Mouse (Mus musculus) embryonic facial prominence, embryonic 13.5 days (tissue): ENCODE measurements around the gene Eif6. TPM values are rescaled to one million over a fixed set of nuclear protein-coding genes. Genes with fewer than 3 reads are reported as not detected.

Experiments used
- ATAC-seq: fragments of 200-750 bp; cut with Nextera tagmentation; 2 replicates; pipeline ENCODE4 v1.8.0; 2017; ENCODE audit warnings: low read depth; ENCODE audit not compliant: insufficient number of reproducible peaks, insufficient read depth, low FRiP score, low TSS enrichment
- H3K27ac ChIP-seq: fragments of 300-500 bp; sonication (generic); 2 replicates; pipeline ENCODE4 v1.5.1; 2015; ENCODE audit warnings: moderate library complexity, mild to moderate bottlenecking, inconsistent platforms
- H3K27me3 ChIP-seq: fragments of 300-500 bp; sonication (generic); 2 replicates; pipeline ENCODE4 v1.6.1; 2015; ENCODE audit warnings: mild to moderate bottlenecking, inconsistent platforms
- H3K36me3 ChIP-seq: fragments of 300-500 bp; sonication (generic); 2 replicates; pipeline ENCODE4 v1.6.1; 2015; ENCODE audit warnings: mild to moderate bottlenecking, inconsistent platforms
- H3K4me1 ChIP-seq: fragments of 300-500 bp; sonication (generic); 2 replicates; pipeline ENCODE4 v1.6.1; 2015; ENCODE audit warnings: inconsistent platforms
- H3K4me2 ChIP-seq: fragments of 300-500 bp; sonication (generic); 2 replicates; pipeline ENCODE4 v1.6.1; 2015; ENCODE audit warnings: moderate library complexity, mild to moderate bottlenecking, inconsistent platforms
- H3K4me3 ChIP-seq: fragments of 300-500 bp; sonication (generic); 2 replicates; pipeline ENCODE4 v1.5.1; 2015; ENCODE audit warnings: mild to moderate bottlenecking, inconsistent platforms
- H3K9ac ChIP-seq: fragments of 300-500 bp; sonication (generic); 2 replicates; pipeline ENCODE4 v1.6.1; 2015; ENCODE audit warnings: mild to moderate bottlenecking, inconsistent platforms
- H3K9me3 ChIP-seq: fragments of 300-500 bp; sonication (generic); 2 replicates; pipeline ENCODE4 v1.6.1; 2016; ENCODE audit warnings: inconsistent platforms
- WGBS: fragments of 180-500 bp; shearing (Covaris S2); methylation state at CpG from one replicate; pipeline ENCODE4 v1.1.7; 2015; ENCODE audit warnings: mixed read lengths; 5-methylcytosine and 5-hydroxymethylcytosine counted together
- polyA plus RNA-seq: library from polyadenylated mRNA; unstranded; fragments of >200 nt; fragmentation: Nextera tagmentation; extraction: Ambion mirVana; gene quantifications from 2 replicates; pipeline ENCODE4 v1.2.1, GENCODE M21; 2015

Gene Eif6
- polyA plus RNA-seq, 1 experiment from 2014 or later: 201 TPM

DNA sequence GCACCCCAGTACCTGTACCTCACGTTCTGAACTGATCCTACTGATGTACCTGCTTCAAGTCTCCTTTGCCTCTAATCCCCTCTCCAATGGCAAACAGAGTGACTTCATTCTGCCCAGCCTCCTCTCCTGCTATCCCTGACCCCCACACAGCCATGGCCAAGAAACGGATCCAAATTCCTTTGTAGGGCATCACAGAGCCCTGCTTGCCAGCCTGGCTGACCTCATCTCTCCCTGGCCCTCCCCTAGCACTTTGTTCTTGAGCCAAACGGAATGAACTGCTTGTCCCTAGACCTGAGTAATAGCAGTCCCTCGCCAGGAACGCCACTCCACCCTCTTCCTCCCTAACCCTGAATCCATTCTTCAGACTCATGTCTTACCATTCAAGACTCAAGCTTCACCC lies 20.2 kb downstream of the Eif6 start:
- Histone ChIP-seq H3K9me3 (no peaks in the 10 kb centered on the region), H3K9ac (no peak overlapping the region), H3K4me1 (no peaks in the 10 kb centered on the region), H3K4me3 (no peak overlapping the region), H3K27me3 (no peaks in the 10 kb centered on the region), H3K4me2 (no peak overlapping the region), H3K36me3 (no peaks in the 10 kb centered on the region), H3K27ac (no peak overlapping the region)
- WGBS: 72% methylated on average over 5 of the region's 5 CpGs
- no peak for ATAC-seq

- ATAC-seq: no peak
- H3K4me1 ChIP-seq: no peaks in the 10 kb centered on the region
- no peaks in the 10 kb centered on the region for H3K36me3 ChIP-seq
- H3K4me3 ChIP-seq: no peak overlapping the region
- no peak overlapping the region for H3K27ac ChIP-seq
- no peaks in the 10 kb centered on the region for H3K9me3 ChIP-seq
- WGBS: 79% methylated on average over 6 of the region's 6 CpGs
- H3K4me2 ChIP-seq: no peak overlapping the region
- H3K9ac ChIP-seq: no peak overlapping the region
- no peaks in the 10 kb centered on the region for H3K27me3 ChIP-seq
Observed at GRCm38 (mm10) chr2:155805925-155806255, 20.8 kb downstream of the Eif6 start.

DNA sequence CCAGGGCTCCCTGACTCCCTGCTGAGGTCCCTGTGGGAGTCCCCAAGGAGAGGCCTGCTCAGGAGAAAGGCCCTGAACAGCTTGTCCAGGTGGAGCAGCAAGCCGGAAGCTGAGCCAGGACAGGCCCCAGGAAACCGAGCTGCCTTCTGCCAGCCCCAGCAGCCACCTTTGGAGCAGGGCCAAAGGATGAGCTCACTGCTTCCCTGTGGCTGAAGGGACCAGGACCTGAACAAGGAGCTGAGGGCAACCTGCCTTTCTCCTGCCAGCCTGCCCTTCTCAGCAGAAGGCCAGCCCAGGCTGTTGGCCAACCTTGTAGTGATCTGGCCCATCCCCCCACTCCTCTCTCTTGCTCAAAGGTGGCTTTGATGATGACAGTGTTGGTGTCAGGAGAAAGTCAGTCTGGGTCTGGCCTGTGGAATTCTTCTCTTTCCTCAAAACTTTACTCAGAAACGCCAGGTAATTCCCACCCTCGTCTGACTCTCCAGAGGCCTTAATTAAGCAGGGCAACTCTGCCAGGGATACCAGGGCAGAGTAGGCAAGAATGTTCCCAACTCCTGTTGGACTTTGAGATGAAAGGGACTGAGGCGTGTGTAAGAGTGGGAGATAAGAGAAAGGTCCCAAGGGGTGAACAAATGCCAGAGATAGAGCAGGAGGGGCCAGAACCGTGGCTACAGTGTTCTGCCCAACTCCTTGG lies 21.3 kb downstream of the Eif6 start:
- Histone ChIP-seq H3K27ac (no peak overlapping the region), H3K4me1 (no peaks in the 10 kb centered on the region), H3K36me3 (no peaks in the 10 kb centered on the region), H3K9me3 (no peaks in the 10 kb centered on the region), H3K4me2 (no peak overlapping the region), H3K4me3 (no peak overlapping the region), H3K9ac (no peak overlapping the region), H3K27me3 (no peaks in the 10 kb centered on the region)
- ATAC-seq: no peak
- WGBS: 63% methylated on average over 6 of the region's 6 CpGs

GRCm38 (mm10) chr2:155804053-155804452 lies 22.7 kb downstream of the Eif6 start:
- Histone ChIP-seq H3K4me2 (no peak overlapping the region), H3K4me1 (no peaks in the 10 kb centered on the region), H3K36me3 (no peaks in the 10 kb centered on the region), H3K4me3 (no peak overlapping the region), H3K9me3 (no peaks in the 10 kb centered on the region), H3K9ac (no peak overlapping the region), H3K27me3 (no peaks in the 10 kb centered on the region), H3K27ac (no peak overlapping the region)
- WGBS: 75% methylated on average over 5 of the region's 5 CpGs
- ATAC-seq: no peak

DNA sequence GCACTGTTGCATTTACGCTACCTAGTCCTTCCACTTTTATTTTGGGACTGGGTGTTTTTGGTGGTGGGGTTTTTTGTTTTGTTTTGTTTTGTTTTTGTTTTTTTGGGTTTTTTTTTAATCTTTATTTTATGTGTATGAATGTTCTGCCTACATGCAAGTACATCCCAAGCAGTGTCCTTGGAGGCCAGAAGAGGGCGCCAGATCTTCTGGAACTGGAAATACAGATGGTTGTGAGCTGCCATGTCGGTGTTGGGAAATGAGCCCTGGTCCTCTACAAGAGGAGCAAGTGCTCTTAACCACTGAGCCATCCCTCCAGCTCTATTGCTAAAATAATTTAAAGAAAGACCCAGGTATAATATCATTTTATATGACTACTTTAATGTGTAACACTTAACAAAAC lies 24.0 kb downstream of the Eif6 start:
- no peaks in the 10 kb centered on the region for H3K4me1 ChIP-seq
- H3K4me2 ChIP-seq: no peak overlapping the region
- no peak overlapping the region for H3K9ac ChIP-seq
- H3K27me3 ChIP-seq: no peaks in the 10 kb centered on the region
- WGBS: 49% methylated on average over 3 of the region's 3 CpGs
- H3K9me3 ChIP-seq: no peaks in the 10 kb centered on the region
- H3K4me3 ChIP-seq: no peak overlapping the region
- H3K36me3 ChIP-seq: no peaks in the 10 kb centered on the region
- no peak for ATAC-seq
- no peak overlapping the region for H3K27ac ChIP-seq

- 54% methylated on average over 3 of the region's 3 CpGs for WGBS
- Histone ChIP-seq H3K4me1 (no peaks in the 10 kb centered on the region), H3K9ac (no peak overlapping the region), H3K36me3 (no peaks in the 10 kb centered on the region), H3K4me3 (no peak overlapping the region), H3K27ac (no peak overlapping the region), H3K4me2 (no peak overlapping the region), H3K27me3 (no peaks in the 10 kb centered on the region), H3K9me3 (no peaks in the 10 kb centered on the region)
- no peak for ATAC-seq
Observed at GRCm38 (mm10) chr2:155798613-155799012, 28.1 kb downstream of the Eif6 start.

GRCm38 (mm10) chr2:155794674-155795445 lies 31.9 kb downstream of the Eif6 start:
- ATAC-seq: no peak

GRCm38 (mm10) chr2:155792899-155793298 lies 33.8 kb downstream of the Eif6 start:
- H3K4me2 ChIP-seq: peak overlapping the region; percentile 35
- no peak for ATAC-seq
- no peaks in the 10 kb centered on the region for H3K27me3 ChIP-seq
- H3K9ac ChIP-seq: no peak overlapping the region
- WGBS: 25% methylated on average over 12 of the region's 12 CpGs
- no peak overlapping the region for H3K27ac ChIP-seq
- no peaks in the 10 kb centered on the region for H3K4me1 ChIP-seq
- no peaks in the 10 kb centered on the region for H3K9me3 ChIP-seq
- no peaks in the 10 kb centered on the region for H3K36me3 ChIP-seq
- H3K4me3 ChIP-seq: no peak overlapping the region

More at GRCm38 (mm10) chr2:155794674-155795445, 31.9 kb downstream of the Eif6 start:
- Histone ChIP-seq H3K4me3 (no peak overlapping the region), H3K9ac (no peak overlapping the region), H3K36me3 (no peaks in the 10 kb centered on the region), H3K27me3 (no peaks in the 10 kb centered on the region), H3K27ac (no peak overlapping the region), H3K4me1 (no peaks in the 10 kb centered on the region), H3K9me3 (no peaks in the 10 kb centered on the region), H3K4me2 (no peak overlapping the region)
- WGBS: 90% methylated on average over 12 of the region's 12 CpGs

- Histone ChIP-seq H3K4me1 (no peaks in the 10 kb centered on the region), H3K9me3 (no peaks in the 10 kb centered on the region), H3K27me3 (no peaks in the 10 kb centered on the region), H3K27ac (no peak overlapping the region), H3K4me2 (no peak overlapping the region), H3K36me3 (no peaks in the 10 kb centered on the region), H3K4me3 (no peak overlapping the region), H3K9ac (no peak overlapping the region)
- no peak for ATAC-seq
- WGBS: 77% methylated on average over 18 of the region's 18 CpGs
Observed at GRCm38 (mm10) chr2:155787949-155788931, 38.5 kb downstream of the Eif6 start.

- H3K36me3 ChIP-seq: no peaks in the 10 kb centered on the region
- no peaks in the 10 kb centered on the region for H3K9me3 ChIP-seq
- no peaks in the 10 kb centered on the region for H3K4me1 ChIP-seq
- no peak overlapping the region for H3K9ac ChIP-seq
- no peaks in the 10 kb centered on the region for H3K27me3 ChIP-seq
- WGBS: 70% methylated on average over 5 of the region's 5 CpGs
- no peak overlapping the region for H3K4me2 ChIP-seq
- H3K4me3 ChIP-seq: no peak overlapping the region
- no peak for ATAC-seq
- H3K27ac ChIP-seq: no peak overlapping the region
Observed at GRCm38 (mm10) chr2:155786905-155787304, 39.8 kb downstream of the Eif6 start.

GRCm38 (mm10) chr2:155784534-155784933 lies 42.2 kb downstream of the Eif6 start:
- no peak overlapping the region for H3K27ac ChIP-seq
- H3K4me2 ChIP-seq: no peak overlapping the region
- H3K9me3 ChIP-seq: no peaks in the 10 kb centered on the region
- 83% methylated on average over 6 of the region's 6 CpGs for WGBS
- H3K4me3 ChIP-seq: no peak overlapping the region
- H3K36me3 ChIP-seq: no peaks in the 10 kb centered on the region
- no peaks in the 10 kb centered on the region for H3K27me3 ChIP-seq
- no peak for ATAC-seq
- H3K9ac ChIP-seq: no peak overlapping the region
- H3K4me1 ChIP-seq: no peaks in the 10 kb centered on the region
